Mouse (Mus musculus): ENCODE measurements around the gene Pik3r6. TPM values are rescaled to one million over a fixed set of nuclear protein-coding genes. Genes with fewer than 3 reads are reported as not detected.
A peak's percentile ranks its signal among the peaks of the same experiment; 100 is the strongest.

Gene Pik3r6
- total and polyA plus RNA-seq, 2 experiments from 2014 or later: 1.2 to 1.8 TPM

DNA sequence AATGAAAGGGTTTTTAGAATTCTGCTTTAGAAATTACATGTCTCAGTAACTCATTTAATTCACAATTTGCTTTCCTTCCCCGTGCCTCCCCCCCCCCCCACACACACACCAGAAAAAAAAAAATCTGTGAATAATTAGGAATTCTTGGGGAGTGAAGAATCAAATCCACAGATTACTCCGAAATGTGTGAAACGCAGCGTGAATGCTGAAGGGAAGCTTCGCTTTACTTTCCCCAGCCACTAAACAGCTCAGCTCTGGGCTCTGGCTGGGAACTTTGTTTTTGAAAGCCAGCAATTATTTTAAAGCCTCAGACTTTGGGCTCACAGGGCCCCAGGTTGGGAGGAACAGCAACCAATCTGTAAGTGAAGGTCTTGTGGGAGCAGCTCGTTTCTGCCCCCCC lies 77.7 kb downstream of the Pik3r6 start:
- peaks cover 7% of the 10 kb centered on the region; the same call in 1 of the 2 replicates for H3K4me1 ChIP-seq (ENCODE audit: insufficient read depth, low read length)
- WGBS: 31% methylated on average over 5 of the region's 6 CpGs
- no peaks in the 10 kb centered on the region for H3K36me3 ChIP-seq (ENCODE audit: insufficient read depth, low read length)
- no peaks in the 10 kb centered on the region for H3K27me3 ChIP-seq (ENCODE audit: insufficient read depth, low read length)
- ATAC-seq (ENCODE audit: low FRiP score): no peak
- no peak overlapping the region for H3K9ac ChIP-seq (replicated peaks; ENCODE audit: low read length, poor library complexity, severe bottlenecking)
- no peak for TF ChIP-seq CTCF (IDR thresholded peaks at IDR 0.05)
- no peak overlapping the region for H3K4me3 ChIP-seq (ENCODE audit: low read depth, low read length)
- H3K4me2 ChIP-seq (ENCODE audit: low read depth, low read length, poor library complexity, severe bottlenecking): no peak overlapping the region
- no peak overlapping the region for H3K27ac ChIP-seq (ENCODE audit: low read depth, low read length)
- no peak for DNase-seq (ENCODE audit: low spot score)
- no peaks in the 10 kb centered on the region for H3K9me3 ChIP-seq (ENCODE audit: low read length)

GRCm38 (mm10) chr11:68583225-68583624 lies 80.4 kb downstream of the Pik3r6 start:
- H3K4me3 ChIP-seq (ENCODE audit: low read depth, low read length): no peak overlapping the region
- no peak overlapping the region for H3K4me2 ChIP-seq (ENCODE audit: low read depth, low read length, poor library complexity, severe bottlenecking)
- WGBS: 38% methylated on average over 13 of the region's 13 CpGs
- no peaks in the 10 kb centered on the region for H3K27me3 ChIP-seq (ENCODE audit: insufficient read depth, low read length)
- peaks cover 7% of the 10 kb centered on the region; the same call in 1 of the 2 replicates for H3K4me1 ChIP-seq (ENCODE audit: insufficient read depth, low read length)
- no peaks in the 10 kb centered on the region for H3K9me3 ChIP-seq (ENCODE audit: low read length)
- no peak overlapping the region for H3K27ac ChIP-seq (ENCODE audit: low read depth, low read length)
- no peak for TF ChIP-seq CTCF (IDR thresholded peaks at IDR 0.05)
- H3K36me3 ChIP-seq (ENCODE audit: insufficient read depth, low read length): no peaks in the 10 kb centered on the region
- no peak overlapping the region for H3K9ac ChIP-seq (replicated peaks; ENCODE audit: low read length, poor library complexity, severe bottlenecking)
- ATAC-seq (ENCODE audit: low FRiP score): no peak
- DNase-seq (ENCODE audit: low spot score): peak; percentile 77

DNA sequence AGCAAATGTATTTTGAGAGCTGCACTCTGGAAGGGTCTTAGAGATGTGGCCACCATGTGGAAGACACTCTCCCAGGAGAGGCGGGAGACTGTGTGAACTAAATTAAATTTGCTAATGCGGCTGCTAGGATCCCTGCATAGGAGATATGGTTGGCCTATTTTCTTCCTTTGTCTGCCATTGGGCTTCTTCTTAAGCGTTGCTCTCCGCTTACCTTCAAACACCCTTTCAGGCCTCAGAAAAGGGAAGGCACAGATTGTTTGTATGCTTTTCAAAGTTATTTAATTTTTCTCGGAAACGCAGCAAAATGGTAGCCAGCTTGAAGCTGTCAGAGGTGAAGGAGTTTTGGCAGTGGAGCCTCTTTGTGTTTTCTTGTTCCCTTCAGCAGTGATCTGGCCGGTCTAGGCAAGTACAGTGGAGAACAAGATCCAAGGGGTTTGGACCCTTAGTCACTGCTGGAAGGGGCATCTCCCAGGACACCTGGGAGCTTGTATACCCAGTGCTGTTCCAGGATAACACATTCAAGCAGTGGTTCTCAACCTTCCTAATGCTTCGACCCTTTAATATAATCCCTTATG lies 81.2 kb downstream of the Pik3r6 start:
- no peaks in the 10 kb centered on the region for H3K9me3 ChIP-seq (ENCODE audit: low read length)
- 50% methylated on average over 8 of the region's 8 CpGs for WGBS
- 0 out of 2 replicates have a peak overlapping the region, but pooled peaks have one; percentile 43 for H3K27ac ChIP-seq (ENCODE audit: low read depth, low read length)
- no peaks in the 10 kb centered on the region for H3K27me3 ChIP-seq (ENCODE audit: insufficient read depth, low read length)
- no peak overlapping the region for H3K4me3 ChIP-seq (ENCODE audit: low read depth, low read length)
- H3K36me3 ChIP-seq (ENCODE audit: insufficient read depth, low read length): no peaks in the 10 kb centered on the region
- no peak overlapping the region for H3K9ac ChIP-seq (replicated peaks; ENCODE audit: low read length, poor library complexity, severe bottlenecking)
- no peak overlapping the region for H3K4me2 ChIP-seq (ENCODE audit: low read depth, low read length, poor library complexity, severe bottlenecking)
- DNase-seq (ENCODE audit: low spot score): peak; percentile 41
- no peak for ATAC-seq (ENCODE audit: low FRiP score)
- no peak for TF ChIP-seq CTCF (IDR thresholded peaks at IDR 0.05)
- H3K4me1 ChIP-seq (ENCODE audit: insufficient read depth, low read length): peaks cover 7% of the 10 kb centered on the region; the same call in 1 of the 2 replicates

DNA sequence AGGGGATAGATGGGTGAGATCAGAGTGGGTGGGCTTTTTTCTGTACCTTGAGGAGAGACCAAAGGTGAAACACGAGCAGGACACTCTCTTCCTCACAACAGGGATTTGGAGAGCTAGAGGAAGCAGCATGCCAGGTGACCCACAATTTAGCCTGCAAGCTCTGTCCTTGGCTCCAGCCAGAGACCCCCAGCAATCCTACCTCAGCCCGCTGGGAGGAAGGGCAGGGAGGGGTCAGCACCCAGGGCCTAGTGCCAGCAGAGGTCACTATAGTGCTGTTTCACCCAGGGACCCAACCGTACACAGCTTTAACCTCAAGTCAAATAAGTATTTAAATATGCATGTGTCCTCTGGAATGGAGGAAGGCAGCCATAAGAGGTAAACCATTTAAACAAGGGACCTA lies 83.1 kb downstream of the Pik3r6 start:
- Histone ChIP-seq H3K27ac (ENCODE audit: low read depth, low read length) (no peak overlapping the region), H3K36me3 (ENCODE audit: insufficient read depth, low read length) (no peaks in the 10 kb centered on the region), H3K9me3 (ENCODE audit: low read length) (no peaks in the 10 kb centered on the region), H3K4me3 (ENCODE audit: low read depth, low read length) (no peak overlapping the region), H3K9ac (replicated peaks; ENCODE audit: low read length, poor library complexity, severe bottlenecking) (no peak overlapping the region), H3K4me1 (ENCODE audit: insufficient read depth, low read length) (no peaks in the 10 kb centered on the region), H3K4me2 (ENCODE audit: low read depth, low read length, poor library complexity, severe bottlenecking) (no peak overlapping the region), H3K27me3 (ENCODE audit: insufficient read depth, low read length) (0 out of 2 replicates have a peak, but pooled peaks cover 4% of the 10 kb centered on the region)
- 25% methylated on average over 3 of the region's 3 CpGs for WGBS
- DNase-seq (ENCODE audit: low spot score): no peak
- TF ChIP-seq CTCF (IDR thresholded peaks at IDR 0.05): peak; percentile 63
- no peak for ATAC-seq (ENCODE audit: low FRiP score)

DNA sequence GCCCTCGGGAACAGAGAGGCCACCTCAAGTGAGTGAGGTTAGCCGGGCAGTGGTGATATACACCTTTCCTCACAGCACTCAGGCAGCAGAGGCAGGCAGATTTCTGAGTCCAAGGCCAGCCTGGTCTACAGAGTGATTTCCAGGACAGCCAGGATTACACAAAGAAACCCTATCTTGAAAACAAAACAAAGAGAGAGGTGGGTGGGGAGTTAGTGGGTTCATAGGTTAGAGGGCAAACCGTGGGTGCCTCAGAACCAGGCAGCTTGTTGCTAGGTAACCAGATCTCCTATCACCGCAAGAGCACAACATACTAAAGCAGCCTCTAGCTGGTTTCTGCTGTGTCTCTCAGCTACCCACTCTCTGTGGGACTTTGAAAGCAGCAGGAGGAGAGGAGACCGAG lies 83.9 kb downstream of the Pik3r6 start, which contains the start of gene Ccdc42:
Gene Ccdc42 (plus strand): TSS at position 301 of the 400 bp plus-strand sequence.
- H3K4me1 ChIP-seq (ENCODE audit: insufficient read depth, low read length): no peaks in the 10 kb centered on the region
- no peak within 1 kb of the TSS for H3K4me3 ChIP-seq (ENCODE audit: low read depth, low read length)
- no peak within 1 kb of the TSS for H3K9ac ChIP-seq (replicated peaks; ENCODE audit: low read length, poor library complexity, severe bottlenecking)
- no peak for TF ChIP-seq CTCF (IDR thresholded peaks at IDR 0.05)
- no peaks in the 10 kb centered on the region for H3K9me3 ChIP-seq (ENCODE audit: low read length)
- H3K27me3 ChIP-seq (ENCODE audit: insufficient read depth, low read length): 0 out of 2 replicates have a peak, but pooled peaks cover 4% of the 10 kb centered on the region
- H3K4me2 ChIP-seq (ENCODE audit: low read depth, low read length, poor library complexity, severe bottlenecking): no peak within 1 kb of the TSS
- DNase-seq (ENCODE audit: low spot score) (no peak), ATAC-seq (ENCODE audit: low FRiP score) (no peak)
- no peak within 1 kb of the TSS for H3K27ac ChIP-seq (ENCODE audit: low read depth, low read length)
- 70% methylated on average over 5 of the region's 5 CpGs for WGBS
- no peaks in the 10 kb centered on the region for H3K36me3 ChIP-seq (ENCODE audit: insufficient read depth, low read length)

- peak; percentile 75 for TF ChIP-seq CTCF (IDR thresholded peaks at IDR 0.05)
- no peak overlapping the region for H3K27ac ChIP-seq (ENCODE audit: low read depth, low read length)
- no peak overlapping the region for H3K4me2 ChIP-seq (ENCODE audit: low read depth, low read length, poor library complexity, severe bottlenecking)
- H3K36me3 ChIP-seq (ENCODE audit: insufficient read depth, low read length): no peaks in the 10 kb centered on the region
- no peak for ATAC-seq (ENCODE audit: low FRiP score)
- H3K27me3 ChIP-seq (ENCODE audit: insufficient read depth, low read length): 0 out of 2 replicates have a peak, but pooled peaks cover 4% of the 10 kb centered on the region
- H3K4me3 ChIP-seq (ENCODE audit: low read depth, low read length): no peak overlapping the region
- peak; percentile 65 for DNase-seq (ENCODE audit: low spot score)
- H3K9me3 ChIP-seq (ENCODE audit: low read length): no peaks in the 10 kb centered on the region
- no peaks in the 10 kb centered on the region for H3K4me1 ChIP-seq (ENCODE audit: insufficient read depth, low read length)
- 70% methylated on average over 8 of the region's 8 CpGs for WGBS
- no peak overlapping the region for H3K9ac ChIP-seq (replicated peaks; ENCODE audit: low read length, poor library complexity, severe bottlenecking)
Measured at GRCm38 (mm10) chr11:68589055-68589809, 86.4 kb downstream of the Pik3r6 start.

All from midbrain, postnatal 0 days (tissue).